Mouse (Mus musculus) ES-Bruce4 (cell line): ENCODE results near the gene Fars2.

Source experiments
- CTCF ChIP-seq: IDR thresholded peaks from one replicate; pipeline ENCODE4 v1.8.1; 2011; ENCODE audit warnings: low read depth, low read length
- EP300 ChIP-seq: IDR thresholded peaks from 2 replicates; pipeline ENCODE4 v1.6.1; 2011; ENCODE audit warnings: low read depth, low read length; ENCODE audit not compliant: insufficient read depth

- TF ChIP-seq CTCF (no peak), EP300 (no peak)
Measured at GRCm38 (mm10) chr13:36415176-36415575, 298.0 kb downstream of the Fars2 start.
